Mouse (Mus musculus) CH12.LX (cell line): Measurements from ENCODE around the gene Etv1. TPM values are rescaled to one million over a fixed set of nuclear protein-coding genes. Genes with fewer than 3 reads are reported as not detected.
A peak's percentile ranks its signal among the peaks of the same experiment; 100 is the strongest.

Experiments
- DNase-seq: peaks from one replicate; pipeline ENCODE4 v3.0.0-alpha.2; 2013; ENCODE audit errors: extremely low read depth
- H3K27ac ChIP-seq: 2 replicates; pipeline ENCODE4 v1.5.1; 2012; ENCODE audit warnings: low read depth, mild to moderate bottlenecking, control low read depth, moderate library complexity; ENCODE audit not compliant: insufficient read depth
- H3K27me3 ChIP-seq: replicated peaks from 2 replicates; pipeline ENCODE3; 2012; ENCODE audit warnings: inconsistent platforms
- H3K36me3 ChIP-seq, 2 experiments: replicated peaks in 1 of 2; 2 replicates each; pipeline versions ENCODE3 to v1.6.1; 2012; ENCODE audit warnings: inconsistent platforms in 1 of 2, low read length in 1 of 2, mild to moderate bottlenecking in 1 of 2, mixed read lengths in 1 of 2, moderate library complexity in 1 of 2; ENCODE audit not compliant: control insufficient read depth in 1 of 2, insufficient read depth in 1 of 2
- H3K4me1 ChIP-seq, 2 experiments: 2 replicates each; pipeline ENCODE4 v1.6.1; 2012; ENCODE audit warnings: inconsistent platforms in 1 of 2, moderate library complexity in 1 of 2; ENCODE audit not compliant: insufficient read depth in 2 of 2, control insufficient read depth in 1 of 2
- H3K4me2 ChIP-seq: 2 replicates; pipeline ENCODE4 v1.6.1; 2012; ENCODE audit warnings: low read depth, mild to moderate bottlenecking, control low read depth; ENCODE audit not compliant: poor library complexity, insufficient read depth, severe bottlenecking
- H3K4me3 ChIP-seq, 3 experiments: fragments of 150-350 bp in 1 of 3; sonication (generic) in 1 of 3; replicated peaks in 1 of 3; 2 replicates each; pipeline versions ENCODE3 to v1.5.1; 2011 to 2012; ENCODE audit warnings: low read depth in 2 of 3, low read length in 2 of 3, mild to moderate bottlenecking in 2 of 3, moderate library complexity in 2 of 3, control low read depth in 1 of 3, improper control_type of control experiment in 1 of 3, inconsistent platforms in 1 of 3, mixed read lengths in 1 of 3; ENCODE audit not compliant: poor library complexity in 1 of 3
- H3K79me2 ChIP-seq: replicated peaks from 2 replicates; pipeline ENCODE4 v1.6.1; 2012; ENCODE audit warnings: mild to moderate bottlenecking, moderate library complexity; ENCODE audit not compliant: control insufficient read depth, poor library complexity, insufficient read depth, severe bottlenecking; ENCODE audit errors: extremely low read depth
- H3K9ac ChIP-seq: 2 replicates; pipeline ENCODE4 v1.6.1; 2012; ENCODE audit warnings: low read depth, mild to moderate bottlenecking, control low read depth, moderate library complexity; ENCODE audit not compliant: insufficient read depth
- H3K9me3 ChIP-seq: replicated peaks from 2 replicates; pipeline ENCODE3; 2012; ENCODE audit warnings: low read length, inconsistent platforms, mixed read lengths
- BHLHE40 ChIP-seq: IDR thresholded peaks from 2 replicates; pipeline ENCODE4 v1.6.1; 2011; ENCODE audit warnings: mild to moderate bottlenecking, low read depth, low read length, improper control_type of control experiment
- CHD1 ChIP-seq: IDR thresholded peaks from 2 replicates; pipeline ENCODE4 v1.6.1; 2012; ENCODE audit warnings: low read depth, low read length, improper control_type of control experiment, inconsistent platforms
- CHD2 ChIP-seq: IDR thresholded peaks from 2 replicates; pipeline ENCODE4 v1.6.1; 2011; ENCODE audit warnings: low read length, improper control_type of control experiment
- CTCF ChIP-seq, 2 experiments: IDR thresholded peaks in 1 of 2; conservative IDR thresholded peaks in 1 of 2; 2 replicates each; pipeline ENCODE4 v1.5.1; 2011 to 2012; ENCODE audit warnings: low read depth in 2 of 2, low read length in 2 of 2, improper control_type of control experiment in 1 of 2, inconsistent platforms in 1 of 2, mild to moderate bottlenecking in 1 of 2, moderate library complexity in 1 of 2
- E2F4 ChIP-seq: IDR thresholded peaks from 2 replicates; pipeline ENCODE4 v1.6.1; 2011; ENCODE audit warnings: low read depth, low read length, improper control_type of control experiment; ENCODE audit not compliant: insufficient replicate concordance
- ELF1 ChIP-seq: IDR thresholded peaks from 2 replicates; pipeline ENCODE4 v1.6.1; 2014; ENCODE audit warnings: low read depth, mild to moderate bottlenecking, inconsistent platforms, low read length, improper control_type of control experiment
- EP300 ChIP-seq: IDR thresholded peaks from 2 replicates; pipeline ENCODE4 v1.6.1; 2011; ENCODE audit warnings: low read length, improper control_type of control experiment
- ETS1 ChIP-seq: conservative IDR thresholded peaks from 2 replicates; pipeline ENCODE4 v1.6.1; 2012; ENCODE audit warnings: low read depth, mild to moderate bottlenecking, inconsistent platforms, low read length, improper control_type of control experiment, moderate library complexity
- GABPA ChIP-seq: IDR thresholded peaks from 2 replicates; pipeline ENCODE4 v1.6.1; 2012; ENCODE audit warnings: low read depth, low read length, improper control_type of control experiment, inconsistent platforms; ENCODE audit not compliant: insufficient replicate concordance
- HCFC1 ChIP-seq: IDR thresholded peaks from 2 replicates; pipeline ENCODE4 v1.6.1; 2012; ENCODE audit warnings: low read depth, mild to moderate bottlenecking, inconsistent platforms, low read length, improper control_type of control experiment
- IRF4 ChIP-seq: IDR thresholded peaks from 2 replicates; pipeline ENCODE4 v1.6.1; 2014; ENCODE audit warnings: low read depth, mild to moderate bottlenecking, inconsistent platforms, low read length, improper control_type of control experiment
- JUN ChIP-seq: IDR thresholded peaks from 2 replicates; pipeline ENCODE4 v1.6.1; 2011; ENCODE audit warnings: low read depth, mild to moderate bottlenecking, low read length, improper control_type of control experiment, moderate library complexity; ENCODE audit not compliant: insufficient read depth
- JUND ChIP-seq: conservative IDR thresholded peaks from 2 replicates; pipeline ENCODE4 v1.6.1; 2011; ENCODE audit warnings: low read depth, low read length, improper control_type of control experiment
- KAT2A ChIP-seq: IDR thresholded peaks from 2 replicates; pipeline ENCODE4 v1.6.1; 2012; ENCODE audit warnings: low read length, improper control_type of control experiment, inconsistent platforms; ENCODE audit not compliant: insufficient replicate concordance
- MAFK ChIP-seq: IDR thresholded peaks from 2 replicates; pipeline ENCODE4 v1.6.1; 2011; ENCODE audit warnings: low read length, improper control_type of control experiment; ENCODE audit not compliant: insufficient replicate concordance
- MAX ChIP-seq: IDR thresholded peaks from 2 replicates; pipeline ENCODE4 v1.6.1; 2011; ENCODE audit warnings: low read length, improper control_type of control experiment
- MAZ ChIP-seq: IDR thresholded peaks from 2 replicates; pipeline ENCODE4 v1.6.1; 2012; ENCODE audit warnings: low read depth, mild to moderate bottlenecking, inconsistent platforms, low read length, improper control_type of control experiment, moderate library complexity
- MEF2A ChIP-seq: IDR thresholded peaks from 2 replicates; pipeline ENCODE4 v1.6.1; 2014; ENCODE audit warnings: low read depth, mild to moderate bottlenecking, inconsistent platforms, low read length, improper control_type of control experiment, borderline replicate concordance
- MXI1 ChIP-seq: IDR thresholded peaks from 2 replicates; pipeline ENCODE4 v1.6.1; 2011; ENCODE audit warnings: mild to moderate bottlenecking, low read depth, low read length, improper control_type of control experiment
- MYC ChIP-seq: IDR thresholded peaks from 2 replicates; pipeline ENCODE4 v1.6.1; 2011; ENCODE audit warnings: low read depth, mild to moderate bottlenecking, improper control_type of control experiment, low read length
- NELFE ChIP-seq: IDR thresholded peaks from 2 replicates; pipeline ENCODE4 v1.6.1; 2011; ENCODE audit warnings: low read depth, low read length, improper control_type of control experiment
- NRF1 ChIP-seq: IDR thresholded peaks from 2 replicates; pipeline ENCODE4 v1.6.1; 2014; ENCODE audit warnings: low read depth, mild to moderate bottlenecking, inconsistent platforms, low read length, improper control_type of control experiment, moderate library complexity
- PAX5 ChIP-seq: IDR thresholded peaks from 2 replicates; pipeline ENCODE4 v1.6.1; 2012; ENCODE audit warnings: low read length, inconsistent platforms, mixed read lengths
- POLR2A ChIP-seq: IDR thresholded peaks from 2 replicates; pipeline ENCODE4 v1.6.1; 2011; ENCODE audit warnings: low read depth, mild to moderate bottlenecking, improper control_type of control experiment, low read length
- POLR2AphosphoS2 ChIP-seq: IDR thresholded peaks from 2 replicates; pipeline ENCODE4 v1.6.1; 2011; ENCODE audit warnings: low read depth, low read length, improper control_type of control experiment
- RAD21 ChIP-seq: IDR thresholded peaks from 2 replicates; pipeline ENCODE4 v1.6.1; 2011; ENCODE audit warnings: low read depth, mild to moderate bottlenecking, low read length, improper control_type of control experiment, moderate library complexity
- RCOR1 ChIP-seq: conservative IDR thresholded peaks from 2 replicates; pipeline ENCODE4 v1.6.1; 2012; ENCODE audit warnings: low read depth, mild to moderate bottlenecking, inconsistent platforms, low read length, improper control_type of control experiment
- SIN3A ChIP-seq: IDR thresholded peaks from 2 replicates; pipeline ENCODE4 v1.6.1; 2012; ENCODE audit warnings: low read length, improper control_type of control experiment, inconsistent platforms
- SMC3 ChIP-seq: IDR thresholded peaks from 2 replicates; pipeline ENCODE4 v1.6.1; 2011; ENCODE audit warnings: low read depth, low read length, improper control_type of control experiment
- TBP ChIP-seq: conservative IDR thresholded peaks from 2 replicates; pipeline ENCODE4 v1.6.1; 2011; ENCODE audit warnings: low read depth, low read length, improper control_type of control experiment
- TCF12 ChIP-seq: IDR thresholded peaks from 2 replicates; pipeline ENCODE4 v1.6.1; 2014; ENCODE audit warnings: low read depth, mild to moderate bottlenecking, inconsistent platforms, low read length, improper control_type of control experiment
- UBTF ChIP-seq: IDR thresholded peaks from 2 replicates; pipeline ENCODE4 v1.6.1; 2012; ENCODE audit warnings: low read depth, mild to moderate bottlenecking, inconsistent platforms, low read length, improper control_type of control experiment, moderate library complexity
- USF1 ChIP-seq: IDR thresholded peaks from 2 replicates; pipeline ENCODE4 v1.6.1; 2014; ENCODE audit warnings: low read depth, mild to moderate bottlenecking, inconsistent platforms, low read length, improper control_type of control experiment
- USF2 ChIP-seq: conservative IDR thresholded peaks from 2 replicates; pipeline ENCODE4 v1.6.1; 2011; ENCODE audit warnings: low read depth, low read length, improper control_type of control experiment
- ZC3H11A ChIP-seq: IDR thresholded peaks from 2 replicates; pipeline ENCODE4 v1.6.1; 2012; ENCODE audit warnings: low read depth, mild to moderate bottlenecking, inconsistent platforms, low read length, improper control_type of control experiment
- ZKSCAN1 ChIP-seq: IDR thresholded peaks from 2 replicates; pipeline ENCODE4 v1.6.1; 2012; ENCODE audit warnings: low read depth, inconsistent platforms, low read length, improper control_type of control experiment, borderline replicate concordance
- ZMIZ1 ChIP-seq: IDR thresholded peaks from 2 replicates; pipeline ENCODE4 v1.6.1; 2012; ENCODE audit warnings: low read depth, mild to moderate bottlenecking, inconsistent platforms, low read length, improper control_type of control experiment
- ZNF384 ChIP-seq: IDR thresholded peaks from 2 replicates; pipeline ENCODE4 v1.6.1; 2012; ENCODE audit warnings: low read depth, low read length, improper control_type of control experiment, inconsistent platforms
- dilution Hi-C: fragments of 300-500 bp; cut with MboI; formaldehyde crosslinking; loops from 2 replicates; pipeline ENCODE4 v1.14.3; 2020; ENCODE audit warnings: low sequenced_read_pairs; ENCODE audit not compliant: extremely low pct_unique_long_range_greater_than_20kb, extremely low pct_ligation_motif_present
- in situ Hi-C: fragments of 300-500 bp; cut with MboI; formaldehyde crosslinking; loops from 3 replicates; pipeline ENCODE4 v1.14.3; 2019; ENCODE audit warnings: low sequenced_read_pairs, low pct_ligation_motif_present, low pct_unique_long_range_greater_than_20kb, mixed read lengths
- polyA plus RNA-seq: library from polyadenylated mRNA; unstranded; fragments of >175 nt; gene quantifications from 2 replicates; pipeline ENCODE4 v1.2.1, GENCODE M21; 2012; ENCODE audit warnings: low read depth; ENCODE audit not compliant: insufficient read length
- total RNA-seq, 2 experiments: library from RNA; depleted of rRNA; stranded (reverse); fragments of 300-350 nt in 1 of 2; fragments of >200 nt in 1 of 2; gene quantifications; 2 replicates each; pipeline ENCODE4 v1.2.3; 2012 to 2014

Etv1 gene
- total RNA-seq (2012; rRNA removed), result 1.3 and 3.4 TPM in 2 replicates
- 3.4 and 4.4 TPM in 2 replicates for total RNA-seq (2014; rRNA removed)
- polyA plus RNA-seq, result 4.0 and 5.4 TPM in 2 replicates

GRCm38 (mm10) chr12:38779186-38779777 lies at the start of gene Etv1:
Etv1 (plus strand) TSS chr12:38779380.
- Histone ChIP-seq H3K4me2 (peak within 1 kb of the TSS; percentile 99), H3K36me3 (no peaks in the 10 kb centered on the region), H3K4me3 (peak within 1 kb of the TSS; percentile 69 to 72 (median 71)), H3K9me3 (no peaks in the 10 kb centered on the region), H3K9ac (peak within 1 kb of the TSS; percentile 98), H3K79me2 (no peaks in the 10 kb centered on the region), H3K4me1 (peaks cover 0 to 6% of the 10 kb centered on the region in 2 experiments; a peak in 1 of 4 replicates), H3K27me3 (no peaks in the 10 kb centered on the region), H3K27ac (peak within 1 kb of the TSS; percentile 75)
- DNase-seq, result peak; percentile 65
- peak; percentile 65; the same call in 1 of the 2 replicates for TF ChIP-seq SIN3A
- TF ChIP-seq MXI1, result no peak; the same call in 1 of the 2 replicates
- no peak for TF ChIP-seq USF2
- peak; percentile 63; the same call in 1 of the 2 replicates for TF ChIP-seq CHD2
- TF ChIP-seq RCOR1, result no peak
- no peak for TF ChIP-seq ELF1
- TF ChIP-seq NRF1, result no peak
- TF ChIP-seq PAX5, result no peak
- TF ChIP-seq POLR2A, result no peak
- no peak for TF ChIP-seq MAFK
- peak; percentile 35; the same call in 1 of the 2 replicates for TF ChIP-seq TCF12
- no peak for TF ChIP-seq ZKSCAN1
- TF ChIP-seq CHD1, result peak; percentile 86; the same call in 1 of the 2 replicates
- TF ChIP-seq ZC3H11A, result no peak
- 0 out of 2 replicates have a peak, but pooled peaks have one; percentile 13 for TF ChIP-seq MAX
- TF ChIP-seq MAZ, result peak; percentile 48; the same call in 1 of the 2 replicates
- peak; percentile 21; the same call in 1 of the 2 replicates for TF ChIP-seq ZNF384
- TF ChIP-seq RAD21, result no peak
- TF ChIP-seq MEF2A, result 0 out of 2 replicates have a peak, but pooled peaks have one; percentile 7
- no peak for TF ChIP-seq EP300
- TF ChIP-seq JUN, result no peak
- no peak for TF ChIP-seq NELFE
- TF ChIP-seq ZMIZ1, result 0 out of 2 replicates have a peak, but pooled peaks have one; percentile 35
- TF ChIP-seq UBTF, result no peak
- no peak for TF ChIP-seq MYC
- TF ChIP-seq JUND, result no peak
- TF ChIP-seq KAT2A, result no peak
- peak; percentile 31; the same call in 1 of the 2 replicates for TF ChIP-seq ETS1
- peak; percentile 38; the same call in 1 of the 2 replicates for TF ChIP-seq BHLHE40
- no peak for TF ChIP-seq GABPA
- TF ChIP-seq CTCF (conservative IDR thresholded peaks at IDR 0.05 in 1 of 2, IDR thresholded peaks at IDR 0.05 in 1 of 2; ENCODE audit: low read depth in 2 of 2, low read length in 2 of 2), result no peak
- TF ChIP-seq IRF4, result peak; percentile 76
- TF ChIP-seq TBP, result no peak
- TF ChIP-seq USF1, result no peak
- no peak for TF ChIP-seq HCFC1
- TF ChIP-seq E2F4, result no peak
- TF ChIP-seq POLR2AphosphoS2, result no peak
- TF ChIP-seq SMC3, result no peak
- dilution Hi-C loops, result no loop called here
- in situ Hi-C loops, result no loop called here
